Mouse (Mus musculus): ENCODE data around the gene Spata31d1d.
"Not testable (repeated sequence)": the region's sequence is repeated elsewhere in the genome, so short reads cannot be mapped to it uniquely, and the experiment has no call there.

The Spata31d1d gene

DNA sequence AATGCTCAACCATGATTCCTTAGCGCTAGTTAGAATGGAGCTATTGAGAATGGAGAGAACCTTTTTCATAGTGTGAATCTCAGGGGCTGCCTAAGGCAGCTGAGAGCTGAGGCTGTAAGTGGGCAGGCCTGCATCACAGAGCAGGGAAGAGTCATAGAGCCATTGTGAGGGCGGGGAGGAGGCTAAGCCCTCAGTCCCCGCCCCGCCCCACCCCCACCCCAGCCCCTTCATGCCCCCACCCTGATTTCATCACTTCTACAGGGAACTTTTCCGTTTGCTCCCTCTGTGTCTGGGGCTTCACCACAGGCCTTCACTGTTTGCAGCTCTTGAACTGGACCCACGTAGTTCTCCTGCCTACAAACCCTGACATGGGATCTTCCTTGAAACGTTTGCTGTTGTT, at the start of gene Spata31d1d:
TSS of gene Spata31d1d (minus strand) at position 101 of the 400 bp plus-strand sequence.
- no peak for DNase-seq (ENCODE audit: low read depth, low spot score)

DNA sequence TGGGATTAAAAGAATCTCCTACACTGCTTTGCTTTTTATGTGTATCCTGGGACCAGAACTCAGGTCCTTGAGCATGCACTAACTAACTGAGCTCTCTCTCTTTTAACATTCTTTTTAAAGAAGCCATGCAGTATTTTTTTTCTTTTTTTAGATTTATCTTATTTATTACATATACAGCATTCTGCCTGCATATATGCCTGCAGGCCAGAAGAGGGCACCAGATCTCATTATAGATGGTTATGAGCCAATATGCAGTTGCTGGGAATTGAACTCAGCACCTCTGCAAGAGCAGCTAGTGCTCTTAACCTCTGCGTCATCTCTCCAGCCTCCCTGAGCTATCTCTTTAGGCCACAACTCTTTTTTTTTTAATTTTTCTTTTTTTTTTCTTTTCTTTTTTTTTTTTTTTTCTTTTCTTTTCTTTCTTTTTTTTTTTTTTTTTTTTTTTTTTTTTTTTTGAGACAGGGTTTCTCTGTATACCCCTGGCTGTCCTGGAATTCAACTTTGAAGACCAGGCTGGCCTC, 48.3 kb upstream of the Spata31d1d start:
- DNase-seq (ENCODE audit: low read depth, low spot score): peak; percentile 35

DNA sequence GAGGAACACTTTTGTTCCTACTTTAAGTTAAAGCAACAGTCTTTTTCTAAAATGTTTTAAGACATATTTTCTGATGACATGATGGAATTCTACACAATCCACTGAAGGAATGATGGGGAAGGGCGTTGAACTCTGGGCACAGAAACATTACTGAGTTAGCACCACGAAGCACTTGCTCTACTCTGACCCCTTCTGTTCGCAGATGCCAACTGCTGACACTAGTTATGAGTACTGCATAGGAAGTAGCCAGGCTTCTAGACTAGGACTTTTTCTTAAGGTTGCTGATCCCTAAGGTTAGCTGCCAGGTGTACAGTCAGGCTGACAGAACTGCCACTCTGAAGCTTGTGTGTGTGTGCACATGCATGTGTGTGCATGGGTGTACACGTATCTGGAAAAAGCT, 47.7 kb upstream of the Spata31d1d start:
- DNase-seq (ENCODE audit: low read depth, low spot score): peak; percentile 41

DNA sequence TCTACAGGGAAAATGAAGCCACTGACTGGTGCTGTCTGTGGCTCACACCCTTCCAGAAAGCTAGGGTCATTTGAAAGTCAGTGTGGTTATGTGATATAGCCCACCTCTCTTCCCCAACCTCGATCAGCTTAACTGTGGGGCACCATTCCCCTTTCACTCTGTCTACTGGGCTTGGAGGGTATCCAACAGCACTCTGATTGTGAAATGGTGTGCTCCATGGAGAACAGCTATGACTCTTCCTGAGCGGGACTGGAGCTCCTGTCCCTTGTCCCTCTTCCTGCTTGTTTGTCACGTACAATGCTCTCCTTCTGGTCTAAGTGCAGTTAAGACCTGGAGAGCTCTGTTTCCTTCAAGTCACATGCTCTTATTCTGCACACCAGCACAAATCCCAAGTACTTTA, 43.6 kb upstream of the Spata31d1d start:
- no peak for DNase-seq (ENCODE audit: low read depth, low spot score)

DNA sequence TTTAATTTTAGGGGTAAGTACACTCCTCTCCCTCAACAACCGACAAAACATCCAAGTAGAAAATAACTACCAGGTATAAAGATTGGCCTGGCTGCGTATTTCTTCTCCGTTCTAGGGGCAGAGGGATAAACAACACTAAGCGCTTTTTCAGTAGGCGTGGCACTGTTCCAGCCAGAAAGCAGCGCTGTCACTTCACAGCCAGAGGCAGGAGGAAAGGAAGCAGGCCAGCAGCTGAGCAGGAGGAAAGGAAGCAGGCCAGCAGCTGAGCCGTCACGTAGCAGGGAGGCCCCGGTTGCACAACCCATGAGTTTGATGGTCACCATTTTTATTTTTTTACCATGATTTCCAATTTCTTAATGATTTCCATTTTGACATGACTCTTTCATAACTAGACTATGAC, 39.7 kb upstream of the Spata31d1d start:
- DNase-seq (ENCODE audit: low read depth, low spot score): peak; percentile 60

DNA sequence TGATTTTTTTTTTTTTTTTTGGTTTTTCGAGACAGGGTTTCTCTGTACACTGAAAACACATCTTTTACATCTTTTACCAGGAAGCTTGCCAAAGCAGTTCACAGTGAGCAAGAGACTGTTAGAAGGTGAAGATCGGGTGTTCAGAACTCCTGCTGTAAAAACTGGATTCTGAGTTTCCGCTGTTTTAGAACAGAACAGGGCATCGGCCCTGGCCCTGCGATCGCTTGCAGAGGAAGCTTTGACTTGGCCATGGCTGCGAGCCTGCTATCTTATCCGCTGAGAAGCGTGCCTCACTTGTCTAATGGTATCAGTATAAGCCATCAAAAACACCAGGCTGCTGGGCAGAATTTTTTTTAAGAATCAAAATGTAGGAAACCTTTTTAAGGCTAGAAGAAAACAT, 39.3 kb upstream of the Spata31d1d start:
- DNase-seq (ENCODE audit: low read depth, low spot score): peak; percentile 49

DNA sequence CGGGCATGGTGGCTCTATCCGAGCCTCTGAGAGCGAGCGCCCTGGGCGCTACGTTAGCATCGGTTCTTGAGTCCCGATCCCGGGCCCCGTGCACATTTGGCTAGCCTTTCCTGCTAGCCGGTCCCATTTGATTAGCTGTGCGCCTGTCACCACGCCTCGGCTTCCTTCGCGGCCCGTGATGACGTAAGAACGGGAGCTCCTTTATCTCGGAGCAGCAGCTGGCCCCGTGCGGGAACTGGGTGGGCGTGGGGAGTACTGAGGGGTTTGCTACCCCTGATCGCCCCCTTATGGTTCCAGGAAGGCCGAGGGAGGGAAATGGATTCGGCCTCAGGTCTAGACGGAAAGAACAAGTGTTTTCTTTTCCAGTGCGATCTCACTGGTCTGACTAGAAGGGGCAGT, 38.6 kb upstream of the Spata31d1d start:
- peak; percentile 91 for DNase-seq (ENCODE audit: low read depth, low spot score)

DNA sequence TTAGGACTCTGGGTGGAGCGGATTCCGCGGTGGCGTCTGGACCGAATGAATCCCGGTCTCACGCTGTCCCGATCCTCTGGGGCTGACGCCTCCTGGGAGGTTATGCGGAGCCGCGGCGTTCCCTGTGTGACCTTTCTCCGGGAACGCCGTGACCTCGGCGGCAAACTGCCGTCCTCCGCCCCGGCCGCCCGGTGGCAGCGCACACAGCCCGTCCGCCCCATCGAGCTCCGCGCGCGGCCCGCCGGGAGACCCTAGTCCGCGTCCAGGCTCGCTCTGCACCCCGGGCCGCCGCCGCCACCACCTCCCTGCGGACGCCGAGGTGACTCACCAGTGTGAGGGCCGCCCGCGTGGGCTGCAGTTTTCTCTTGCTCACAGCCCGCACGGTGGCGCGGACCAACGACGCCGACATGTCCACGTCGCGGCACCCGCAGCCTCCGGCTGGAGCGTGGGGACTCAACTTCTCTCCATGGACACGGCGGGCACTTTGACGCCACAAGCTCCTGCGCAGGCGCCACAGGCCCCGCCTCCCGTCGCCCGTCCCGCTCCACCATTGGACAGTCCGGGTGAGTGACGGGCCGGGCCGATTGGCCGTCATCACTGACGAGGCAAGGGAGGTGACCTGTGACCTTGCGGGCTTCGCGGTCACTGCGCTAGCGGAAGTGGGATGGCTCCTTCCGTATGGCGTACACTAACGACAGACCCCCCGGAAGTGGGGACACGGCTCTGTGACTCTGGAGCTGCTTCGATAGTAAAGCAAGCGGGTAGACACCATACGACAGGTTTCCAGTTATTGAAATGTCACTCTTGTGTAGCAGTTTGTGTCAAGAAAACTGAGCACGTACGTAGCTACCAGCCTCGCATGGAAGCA, 38.0 kb upstream of the Spata31d1d start, which contains the start of gene Isca1:
TSS of gene Isca1 (minus strand) at position 515 of the 868 bp plus-strand sequence.
- DNase-seq (ENCODE audit: low read depth, low spot score): peak; percentile 99

DNA sequence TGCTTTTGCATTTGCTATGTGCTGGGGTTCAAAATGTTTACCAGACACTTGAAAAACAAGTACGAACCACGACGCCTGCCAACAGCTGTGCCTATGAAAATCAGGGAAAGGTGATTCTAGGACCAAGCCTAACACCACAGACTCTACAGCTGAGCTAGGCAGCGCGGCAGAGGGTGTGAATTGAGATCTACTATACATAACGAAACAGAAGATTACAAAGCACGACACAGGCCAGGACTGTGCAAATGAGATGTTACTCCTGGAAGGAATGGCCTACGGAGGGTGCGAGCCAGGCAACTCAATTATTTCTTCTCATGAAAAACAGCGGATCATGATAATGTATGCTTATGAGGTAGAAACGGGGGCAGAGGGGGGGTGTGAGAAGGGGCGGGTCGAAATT, 37.0 kb upstream of the Spata31d1d start:
- DNase-seq (ENCODE audit: low read depth, low spot score): no peak

DNA sequence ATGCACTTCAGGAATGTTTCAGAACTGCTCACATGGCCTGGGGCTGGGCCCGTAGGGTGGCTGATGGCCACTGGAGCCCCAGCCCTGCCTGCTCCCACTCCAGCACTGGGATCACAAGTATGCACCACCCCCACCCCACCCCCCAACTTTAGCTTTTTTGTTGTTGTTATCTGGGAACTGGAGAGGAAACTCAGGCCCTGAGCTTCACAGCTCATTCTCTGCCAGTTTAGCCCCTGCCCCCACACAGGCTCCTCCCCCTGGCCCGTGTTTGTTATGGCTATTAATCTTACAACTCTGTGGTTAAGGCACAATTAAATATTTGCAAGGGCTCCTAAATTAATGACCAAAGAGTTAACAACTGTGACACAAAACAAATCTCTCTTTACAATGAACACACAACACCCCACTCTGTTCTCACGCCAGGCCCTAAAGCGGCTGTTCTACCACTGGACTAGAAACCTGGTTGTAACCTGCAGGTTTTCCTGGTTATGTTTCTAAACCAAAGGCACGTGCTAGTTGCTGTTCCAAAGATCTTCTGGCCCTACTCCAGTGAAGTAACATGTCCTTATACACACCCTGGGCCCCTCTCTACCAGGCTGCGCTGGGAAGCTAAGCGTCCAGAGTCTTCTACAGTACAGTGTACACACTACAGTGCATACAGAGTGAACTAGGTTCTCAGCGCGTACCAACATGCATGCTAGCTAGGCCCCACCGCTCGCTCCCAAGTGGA, 35.4 kb upstream of the Spata31d1d start:
- DNase-seq (ENCODE audit: low read depth, low spot score): no peak

DNA sequence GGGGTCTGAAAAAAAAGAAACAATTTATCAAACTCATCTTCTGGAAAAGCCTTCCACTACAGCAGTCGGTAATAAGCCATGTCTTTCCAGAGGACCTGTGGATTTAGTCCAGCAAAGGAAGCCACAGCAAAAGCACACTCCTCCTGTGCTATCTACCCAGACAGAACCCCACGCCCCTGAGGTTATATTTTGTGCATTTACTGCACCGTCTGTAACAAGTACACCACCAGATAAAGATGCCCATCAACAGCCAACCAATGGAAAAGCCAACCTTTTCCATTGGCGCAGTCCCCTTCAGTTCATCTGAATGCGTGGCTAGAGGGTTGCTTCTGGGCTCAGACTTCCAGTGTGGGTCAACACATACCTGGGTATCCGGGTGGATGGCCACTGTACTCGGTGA, 31.2 kb upstream of the Spata31d1d start:
- no peak for DNase-seq (ENCODE audit: low read depth, low spot score)

DNA sequence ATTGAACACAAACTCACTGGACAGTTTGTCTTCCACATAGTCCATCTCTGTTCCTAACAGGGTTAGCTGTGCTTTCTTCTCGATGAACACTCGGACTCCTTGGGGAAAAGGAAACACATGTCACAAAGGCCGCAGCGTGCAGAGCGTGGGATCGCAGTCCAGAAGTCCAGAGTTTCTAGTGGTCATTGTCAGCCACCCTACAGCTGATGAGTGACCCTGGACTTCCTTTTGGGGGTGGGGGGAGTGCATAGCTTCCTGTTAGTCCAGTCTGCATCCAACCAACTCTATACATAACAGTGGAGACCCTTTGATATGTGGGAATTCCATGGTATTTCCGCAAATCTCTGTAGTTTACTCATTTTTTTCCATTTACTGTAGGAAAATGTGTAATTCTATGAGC, 25.4 kb upstream of the Spata31d1d start:
- DNase-seq (ENCODE audit: low read depth, low spot score): no peak

DNA sequence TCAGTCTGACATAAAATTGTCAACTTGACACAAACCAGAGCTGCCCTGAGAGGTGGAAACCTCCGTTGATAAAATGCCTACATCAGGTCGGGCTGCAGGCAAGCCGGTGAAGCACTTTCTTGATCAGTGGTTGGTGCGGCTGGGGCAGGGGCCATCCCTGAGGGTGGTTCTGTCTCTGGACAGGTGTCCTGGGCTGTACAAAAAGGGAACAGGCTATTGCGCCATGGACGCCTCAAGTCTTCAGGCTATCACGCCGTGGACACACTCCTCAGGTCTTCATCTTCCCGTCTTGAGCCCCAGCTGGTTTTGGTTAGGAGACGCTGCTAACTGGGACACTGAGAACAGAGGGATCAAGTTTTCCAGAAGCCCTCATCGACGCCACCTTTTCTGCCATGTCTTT, 18.8 kb upstream of the Spata31d1d start:
- no peak for DNase-seq (ENCODE audit: low read depth, low spot score)

DNA sequence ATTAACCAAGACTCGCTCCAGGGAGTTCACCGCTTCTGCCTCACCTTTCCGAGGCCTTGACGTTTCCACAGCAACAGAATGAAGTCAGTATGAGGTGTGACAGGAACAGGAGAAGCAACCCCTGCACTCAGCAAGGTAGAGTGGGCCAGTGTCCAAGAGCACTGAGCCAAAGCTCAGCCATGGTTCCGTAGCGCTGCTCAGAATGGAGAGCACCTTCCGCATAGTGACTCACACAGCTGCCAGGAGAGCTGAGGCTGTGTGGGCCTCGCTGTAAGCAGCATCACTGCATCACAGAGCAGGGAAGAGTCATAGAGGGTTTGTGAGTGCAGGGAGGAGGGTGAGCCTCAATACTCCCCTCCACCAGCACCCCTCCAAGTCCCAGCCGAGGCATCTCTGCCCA, 15.2 kb upstream of the Spata31d1d start, which contains the start of gene 1700014D04Rik:
TSS of gene 1700014D04Rik (minus strand) at position 42 of the 400 bp plus-strand sequence.
- no peak for DNase-seq (ENCODE audit: low read depth, low spot score)

DNA sequence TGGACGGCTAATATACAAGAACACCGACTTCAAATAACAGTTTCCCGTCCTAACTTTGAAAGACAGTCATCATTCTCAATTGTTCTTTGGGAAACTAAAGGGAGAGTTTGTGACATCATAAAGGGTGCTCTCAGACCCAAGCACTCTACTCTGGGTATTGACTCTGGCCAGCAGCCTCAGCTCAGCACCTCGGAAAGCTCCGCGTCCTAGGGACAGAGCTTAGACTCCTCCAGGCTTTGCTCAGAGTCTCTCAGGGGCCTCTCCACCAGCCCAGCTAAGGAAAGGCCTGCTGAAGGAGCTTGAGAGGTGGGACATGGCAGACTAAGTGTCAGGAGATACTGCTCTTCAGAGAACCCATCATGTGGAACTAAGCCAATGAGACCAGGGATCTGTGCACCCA, 14.6 kb upstream of the Spata31d1d start:
- DNase-seq (ENCODE audit: low read depth, low spot score): no peak

DNA sequence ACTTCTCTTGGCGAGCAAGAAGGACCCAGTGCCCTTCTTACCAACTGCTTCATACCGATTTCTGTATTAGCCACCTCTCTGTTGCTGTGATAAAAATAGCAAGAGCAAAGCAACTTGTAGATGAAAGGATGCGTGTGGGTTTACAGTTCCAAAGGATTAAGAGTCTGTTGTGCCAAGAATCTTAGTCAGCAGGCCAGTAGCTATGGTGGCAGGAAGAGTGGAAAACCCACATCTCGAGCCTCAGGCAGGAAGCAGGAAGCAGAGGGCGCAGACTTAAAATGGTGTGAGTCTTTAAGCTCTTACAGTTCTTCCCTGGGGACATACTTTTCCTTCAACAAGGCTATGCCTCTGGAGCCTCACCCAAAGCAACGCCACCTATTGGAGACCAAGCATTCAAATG, 13.9 kb upstream of the Spata31d1d start:
- DNase-seq (ENCODE audit: low read depth, low spot score): no peak

DNA sequence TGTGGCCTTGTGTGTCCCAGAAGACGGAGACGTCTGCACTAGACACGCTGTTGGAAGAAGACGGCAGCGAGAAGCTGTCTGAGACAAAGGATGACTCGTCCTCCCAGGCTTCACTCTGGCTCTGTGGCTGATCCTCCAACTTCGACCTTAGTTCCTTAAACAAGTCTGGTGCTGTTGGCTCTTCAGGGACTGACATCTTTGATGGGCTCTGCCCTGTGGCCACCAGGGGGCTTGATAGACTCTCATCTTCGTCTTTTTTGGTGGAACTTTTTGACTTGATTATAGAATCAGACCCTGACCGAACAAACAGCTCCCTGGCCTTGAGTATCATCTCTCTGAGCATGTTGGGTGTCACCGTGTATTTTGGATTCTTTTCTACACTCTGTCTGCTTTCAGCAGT, 10.1 kb upstream of the Spata31d1d start:
- peak; percentile 12 for DNase-seq (ENCODE audit: low read depth, low spot score)

DNA sequence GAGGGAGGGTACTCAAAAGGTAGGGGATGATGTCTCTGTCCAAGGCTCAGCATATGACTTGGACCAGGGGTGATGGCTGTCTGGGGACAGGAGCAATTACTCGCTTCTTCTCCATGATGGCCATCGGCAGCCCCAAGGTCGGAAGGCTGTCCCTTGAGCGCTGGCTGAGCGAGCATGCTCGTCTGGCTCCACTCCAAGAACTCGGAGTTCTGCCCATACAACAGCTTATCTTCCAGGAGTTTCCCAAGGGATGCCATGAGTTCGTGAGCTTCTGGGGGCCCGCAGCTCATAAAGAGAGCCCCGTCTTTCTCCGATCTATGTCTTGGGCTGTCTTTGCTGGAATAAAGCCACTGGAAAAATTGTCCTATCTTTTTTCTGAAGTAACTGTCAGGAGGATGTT, 9.5 kb upstream of the Spata31d1d start:
- no peak for DNase-seq (ENCODE audit: low read depth, low spot score)

DNA sequence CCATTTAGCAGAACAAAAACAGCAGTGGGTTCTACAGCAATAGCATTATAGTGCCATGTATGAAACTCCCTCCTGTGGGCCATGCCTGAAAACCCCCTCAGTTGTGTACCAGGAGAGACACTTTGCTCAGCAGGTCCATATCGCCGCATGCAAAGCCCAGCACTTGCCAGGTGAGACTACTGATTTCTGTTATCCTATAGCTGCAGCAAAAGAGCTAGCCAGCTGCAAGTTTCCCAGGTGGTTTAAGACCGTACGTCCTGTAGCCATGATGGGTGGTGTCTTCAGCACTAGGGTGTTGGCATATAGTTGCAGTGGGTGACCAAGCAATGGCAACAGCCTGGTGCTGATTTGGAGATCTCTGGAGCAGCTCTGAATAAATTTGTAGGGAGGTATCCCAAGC, 7.8 kb upstream of the Spata31d1d start:
- no peak for DNase-seq (ENCODE audit: low read depth, low spot score)

DNA sequence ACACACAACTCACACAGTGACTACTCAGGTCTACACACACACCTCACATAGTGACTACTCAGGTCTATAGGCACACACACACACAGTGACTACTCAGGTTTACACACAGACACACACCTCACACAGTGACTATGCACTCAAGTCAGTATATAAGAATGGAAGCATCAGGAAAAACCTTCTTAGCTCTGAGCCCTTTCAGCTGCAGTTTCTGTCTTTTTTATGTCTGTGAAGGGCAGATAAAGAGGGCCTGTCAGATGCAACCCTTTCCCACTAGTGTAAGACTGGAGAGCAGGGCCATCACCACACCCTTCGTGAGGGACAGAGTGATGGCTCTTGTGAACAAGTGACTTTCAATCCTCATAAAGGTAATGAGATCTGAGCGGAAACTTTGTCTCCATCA, 6.9 kb upstream of the Spata31d1d start:
- no peak for DNase-seq (ENCODE audit: low read depth, low spot score)

DNA sequence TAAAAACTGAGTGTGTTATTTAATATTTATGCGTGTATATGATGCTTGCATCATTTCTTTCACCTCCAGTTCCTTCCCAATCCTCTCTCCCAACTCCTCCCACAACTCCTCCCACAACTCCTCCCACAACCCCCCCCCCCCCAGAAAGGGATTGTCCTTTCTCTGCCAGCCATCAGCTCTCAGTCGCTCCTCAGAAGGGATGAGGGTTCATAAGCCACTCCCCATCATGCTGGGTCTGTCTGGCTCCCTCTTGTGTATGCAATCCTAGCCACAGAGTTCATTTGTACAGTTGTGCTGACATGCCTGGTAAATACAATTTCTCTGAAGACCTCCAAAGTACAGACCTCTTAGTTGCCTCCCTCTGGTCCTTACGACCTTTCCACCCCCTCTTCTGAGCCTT, 3.6 kb upstream of the Spata31d1d start:
- peak; percentile 20 for DNase-seq (ENCODE audit: low read depth, low spot score)

DNA sequence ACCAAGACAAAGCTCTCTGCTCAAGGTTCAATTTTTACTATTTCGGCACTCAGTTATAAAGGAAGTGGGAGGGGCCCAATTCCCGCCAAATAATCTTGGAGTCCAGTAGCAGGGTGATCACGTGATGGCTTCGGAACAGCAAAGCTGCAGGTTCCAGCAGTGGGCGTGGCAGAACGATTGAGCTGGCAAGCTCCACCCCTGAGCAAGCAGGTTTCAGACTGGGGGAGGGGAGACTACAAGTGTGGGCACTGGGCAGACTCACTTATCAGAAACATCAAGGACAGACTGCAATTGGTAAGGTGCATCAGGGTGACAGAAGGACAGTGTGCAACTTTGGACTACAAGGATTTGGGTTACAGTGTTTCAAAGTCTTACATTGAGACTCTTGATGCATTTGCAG, 2.8 kb upstream of the Spata31d1d start:
- DNase-seq (ENCODE audit: low read depth, low spot score): not testable (repeated sequence)

DNA sequence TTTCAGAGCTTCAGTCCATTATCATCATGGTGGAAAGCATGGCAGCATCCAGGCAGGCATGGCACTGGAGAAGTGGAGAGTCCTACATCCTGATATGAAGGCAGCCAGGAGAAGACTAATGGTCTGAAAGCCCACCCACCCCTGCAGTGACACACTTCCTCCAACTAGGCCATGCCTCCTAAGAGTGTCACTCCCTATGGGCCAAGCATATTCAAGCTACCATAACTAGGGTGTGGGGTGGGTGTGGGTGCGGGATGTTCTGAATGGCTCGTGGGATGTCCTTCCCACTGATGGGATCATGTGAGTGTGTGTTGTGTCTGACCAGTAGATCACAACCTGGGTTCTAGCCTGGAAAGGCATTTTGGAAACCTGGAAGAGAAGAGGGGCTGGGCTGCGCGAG, 2.4 kb upstream of the Spata31d1d start:
- DNase-seq (ENCODE audit: low read depth, low spot score): no peak

Data from CD4-positive helper T cell, adult 2 months (primary cell).